Comparison of ENCODE assay signal across 24 mouse cellular contexts in the genomic region with DNA sequence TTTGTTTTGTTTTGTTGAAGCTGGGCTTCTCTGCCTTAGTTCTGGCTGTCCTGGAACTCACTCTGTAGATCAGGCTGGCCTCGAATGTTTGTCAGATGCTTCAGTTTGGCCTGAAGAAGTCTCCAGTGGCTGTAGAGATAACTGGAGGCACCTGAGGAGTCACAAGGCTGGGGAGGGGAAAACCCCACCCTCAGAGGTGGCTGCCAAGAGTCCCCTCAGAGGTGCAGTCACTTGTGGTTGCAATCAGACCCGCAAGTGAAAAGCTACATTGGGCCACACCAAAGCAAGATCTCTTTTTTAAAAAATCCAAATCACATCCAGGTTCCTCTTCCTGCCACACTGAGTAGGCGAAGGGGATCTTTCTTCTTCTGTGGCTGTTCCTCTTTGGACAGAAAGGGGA. TPM values are rescaled to one million over a fixed set of nuclear protein-coding genes. Genes with fewer than 3 reads are reported as not detected.
DNase-seq lines count a peak whose midpoint lies in the region; ATAC-seq lines count a peak whose summit lies in the region.
"Had no signal": no experiment of that assay in that cellular context is flagged by ENCODE, and none has a peak within 500 bp of the region (broad histone marks: within the 10 kb centered on the region; RNA-seq: fewer than 3 reads in every experiment).

No protein-coding gene starts in this region.

- intact Hi-C loops in left cerebral cortex, postnatal 4 days (cut with DNase I): no loop called here

- H3K9ac ChIP-seq in forebrain, embryonic 11.5 days (ENCODE audit: low read length): no peak overlapping the region
- H3K9ac ChIP-seq in intestine, embryonic 15.5 days: no peak overlapping the region
- H3K9ac ChIP-seq: embryonic facial prominence, embryonic 12.5 days; heart, embryonic 12.5 days; hindbrain, embryonic 14.5 days; kidney, embryonic 15.5 days; stomach, embryonic 15.5 days had no signal

- H3K27ac ChIP-seq in forebrain, embryonic 10.5 days: peak overlapping the region; percentile 45
- no peak overlapping the region for H3K27ac ChIP-seq in forebrain, embryonic 11.5 days (ENCODE audit: low read depth, low read length)
- 0 out of 2 replicates have a peak overlapping the region, but pooled peaks have one; percentile 4 for H3K27ac ChIP-seq in embryonic facial prominence, embryonic 10.5 days (replicated peaks)
- no peak overlapping the region for H3K27ac ChIP-seq in intestine, embryonic 15.5 days
- H3K27ac ChIP-seq: embryonic facial prominence, embryonic 12.5 days; hindbrain, embryonic 14.5 days; kidney, embryonic 15.5 days; stomach, embryonic 15.5 days had no signal

- WGBS in forebrain, embryonic 10.5 days: 87% methylated on average over 3 of the region's 3 CpGs
- WGBS in forebrain, embryonic 11.5 days: 86% methylated on average over 3 of the region's 3 CpGs
- WGBS in embryonic facial prominence, embryonic 10.5 days: 74% methylated on average over 3 of the region's 3 CpGs
- WGBS in intestine, embryonic 15.5 days: 92% methylated on average over 3 of the region's 3 CpGs

- H3K4me2 ChIP-seq in forebrain, embryonic 11.5 days (ENCODE audit: low read depth, low read length, severe bottlenecking): no peak overlapping the region
- no peak overlapping the region for H3K4me2 ChIP-seq in intestine, embryonic 15.5 days (replicated peaks)
- H3K4me2 ChIP-seq: embryonic facial prominence, embryonic 12.5 days; heart, embryonic 12.5 days; hindbrain, embryonic 14.5 days; kidney, embryonic 15.5 days; stomach, embryonic 15.5 days had no signal

- H3K4me1 ChIP-seq in forebrain, embryonic 10.5 days: peaks cover 80% of the 10 kb centered on the region
- peaks cover 26% of the 10 kb centered on the region for H3K4me1 ChIP-seq in forebrain, embryonic 11.5 days (replicated peaks; ENCODE audit: control insufficient read depth, insufficient read depth, low read length)
- H3K4me1 ChIP-seq in embryonic facial prominence, embryonic 10.5 days: peaks cover 28% of the 10 kb centered on the region
- H3K4me1 ChIP-seq in intestine, embryonic 15.5 days (replicated peaks): peaks cover 5% of the 10 kb centered on the region; the same call in 1 of the 2 replicates

- no peak overlapping the region for H3K4me3 ChIP-seq in forebrain, embryonic 10.5 days
- H3K4me3 ChIP-seq in forebrain, embryonic 11.5 days (ENCODE audit: low read depth, low read length): no peak overlapping the region
- H3K4me3 ChIP-seq in embryonic facial prominence, embryonic 10.5 days: no peak overlapping the region
- H3K4me3 ChIP-seq in intestine, embryonic 15.5 days (replicated peaks): no peak overlapping the region
- H3K4me3 ChIP-seq: embryonic facial prominence, embryonic 12.5 days; erythroblast, embryonic 14.5 days; heart, embryonic 12.5 days; kidney, embryonic 15.5 days; stomach, embryonic 15.5 days had no signal

- DNase-seq in forebrain, embryonic 10.5 days (ENCODE audit: extremely low spot score, low spot score): no peak
- DNase-seq in forebrain, embryonic 11.5 days (ENCODE audit: low spot score): no peak
- DNase-seq in embryonic facial prominence, embryonic 10.5 days (ENCODE audit: low spot score): no peak
- no peak for DNase-seq in left cerebral cortex, postnatal 4 days
- no peak for DNase-seq in gastrocnemius, postnatal 25 days
- DNase-seq: adrenal gland, postnatal 25 days; cerebellum, adult 2 months; heart, postnatal 14 days; liver; midbrain, embryonic 14.5 days; thymus, adult 2 months had no signal

- H3K9me3 ChIP-seq in forebrain, embryonic 10.5 days: no peaks in the 10 kb centered on the region
- no peaks in the 10 kb centered on the region for H3K9me3 ChIP-seq in forebrain, embryonic 11.5 days (ENCODE audit: control insufficient read depth, low read length)
- H3K9me3 ChIP-seq in embryonic facial prominence, embryonic 10.5 days: no peaks in the 10 kb centered on the region
- no peaks in the 10 kb centered on the region for H3K9me3 ChIP-seq in intestine, embryonic 15.5 days
- H3K9me3 ChIP-seq: embryonic facial prominence, embryonic 12.5 days; heart, embryonic 12.5 days; kidney, embryonic 15.5 days; stomach, embryonic 15.5 days had no signal

- no peak for ATAC-seq in forebrain, embryonic 11.5 days (replicated peaks; ENCODE audit: low FRiP score)
- ATAC-seq in CD4-positive, CD25-positive, alpha-beta regulatory T cell, adult 4 months: peak; percentile 82
- ATAC-seq in monocyte, adult 5-6 weeks (replicated peaks; ENCODE audit: insufficient number of reproducible peaks, low FRiP score, low TSS enrichment, poor library complexity, severe bottlenecking): peak; percentile 50
- no peak for ATAC-seq in intestine, embryonic 15.5 days
- ATAC-seq: forebrain, embryonic 16.5 days; intestine, postnatal 0 days; lung, postnatal 0 days; Patski had no signal

- H3K27me3 ChIP-seq in forebrain, embryonic 10.5 days (ENCODE audit: poor library complexity, severe bottlenecking): no peaks in the 10 kb centered on the region
- no peaks in the 10 kb centered on the region for H3K27me3 ChIP-seq in forebrain, embryonic 11.5 days (ENCODE audit: control insufficient read depth, insufficient read depth, low read length)
- H3K27me3 ChIP-seq in embryonic facial prominence, embryonic 10.5 days (replicated peaks; ENCODE audit: low read depth, poor library complexity, severe bottlenecking): no peaks in the 10 kb centered on the region
- H3K27me3 ChIP-seq in intestine, embryonic 15.5 days (replicated peaks): no peaks in the 10 kb centered on the region
- H3K27me3 ChIP-seq: embryonic facial prominence, embryonic 12.5 days; heart, embryonic 12.5 days; kidney, embryonic 15.5 days; Patski; stomach, embryonic 15.5 days had no signal

- H3K36me3 ChIP-seq in forebrain, embryonic 10.5 days (replicated peaks): no peaks in the 10 kb centered on the region
- H3K36me3 ChIP-seq in forebrain, embryonic 11.5 days (ENCODE audit: control insufficient read depth, insufficient read depth, low read length): no peaks in the 10 kb centered on the region
- no peaks in the 10 kb centered on the region for H3K36me3 ChIP-seq in embryonic facial prominence, embryonic 10.5 days (replicated peaks)
- H3K36me3 ChIP-seq in intestine, embryonic 15.5 days: no peaks in the 10 kb centered on the region
- H3K36me3 ChIP-seq: embryonic facial prominence, embryonic 12.5 days; heart, embryonic 12.5 days; kidney, embryonic 15.5 days; stomach, embryonic 15.5 days had no signal

RNA-seq across cellular contexts. Expression of a gene that starts 43.8 kb away (rescaled TPM):
- polyA plus RNA-seq in forebrain, embryonic 10.5 days (2016; fragmentation: Nextera tagmentation; extraction: Ambion mirVana): 121 and 129 TPM in 2 replicates
- polyA plus RNA-seq in forebrain, embryonic 11.5 days (2014; fragmentation: Nextera tagmentation; extraction: Ambion mirVana): 164 and 173 TPM in 2 replicates
- polyA plus RNA-seq in CD4-positive, CD25-positive, alpha-beta regulatory T cell, adult 4 months (2017; shearing (Covaris generic)): 100 to 1,000 TPM; 139 to 188 TPM
- 114 and 119 TPM in 2 replicates for polyA plus RNA-seq in embryonic facial prominence, embryonic 10.5 days (2016; fragmentation: Nextera tagmentation; extraction: Ambion mirVana)
- 42.9 to 74.7 TPM (median 44.7 TPM) in 3 replicates for total RNA-seq in monocyte, adult 5-6 weeks (2017)
- 10 to 100 TPM; 47.2 to 54.4 TPM for total RNA-seq in left cerebral cortex, postnatal 4 days (2021)
- total RNA-seq in gastrocnemius, postnatal 25 days (2021): 10 to 100 TPM; 23.0 to 27.2 TPM
- 95.8 and 107 TPM in 2 replicates for polyA plus RNA-seq in intestine, embryonic 15.5 days (2015; fragmentation: Nextera tagmentation; extraction: Ambion mirVana)

Comparison
In these comparisons a context has a peak if more than half of its experiments do, and no peak if none do; other contexts are left out.
1. H3K27ac ChIP-seq: peak in forebrain, embryonic 10.5 days (single experiment) and embryonic facial prominence, embryonic 10.5 days (single experiment); none in forebrain, embryonic 11.5 days (single experiment) and intestine, embryonic 15.5 days (single experiment).
2. ATAC-seq: peak in CD4-positive, CD25-positive, alpha-beta regulatory T cell, adult 4 months (single experiment) and monocyte, adult 5-6 weeks (single experiment); none in forebrain, embryonic 11.5 days (single experiment) and intestine, embryonic 15.5 days (single experiment).